Comparison of ENCODE assay signal across 13 mouse cellular contexts in genomic region chr10:38078521-38078920, GRCm38 (mm10).
"Had no signal": no experiment of that assay in that cellular context is flagged by ENCODE, and none has a peak within 500 bp of the region (broad histone marks: within the 10 kb centered on the region; RNA-seq: fewer than 3 reads in every experiment).

No protein-coding gene starts in this region.

- H3K4me1 ChIP-seq: kidney, embryonic 15.5 days; limb, embryonic 15.5 days; midbrain, embryonic 10.5 days; neural tube, embryonic 15.5 days had no signal

- H3K27ac ChIP-seq: kidney, embryonic 15.5 days; limb, embryonic 15.5 days; liver, embryonic 14.5 days; midbrain, embryonic 10.5 days; neural tube, embryonic 15.5 days had no signal

- H3K4me2 ChIP-seq: kidney, embryonic 15.5 days; limb, embryonic 15.5 days; neural tube, embryonic 15.5 days had no signal

- H3K27me3 ChIP-seq: kidney, embryonic 15.5 days; limb, embryonic 15.5 days; neural tube, embryonic 15.5 days had no signal

- H3K4me3 ChIP-seq: kidney, embryonic 15.5 days; limb, embryonic 15.5 days; midbrain, embryonic 10.5 days; myocyte; neural tube, embryonic 15.5 days had no signal

- H3K9ac ChIP-seq: kidney, embryonic 15.5 days; limb, embryonic 15.5 days; liver, embryonic 14.5 days; neural tube, embryonic 15.5 days had no signal

- H3K9me3 ChIP-seq: kidney, embryonic 15.5 days; limb, embryonic 15.5 days; neural tube, embryonic 15.5 days had no signal

- DNase-seq: kidney, postnatal 14 days; lung, adult 18-20 months; lung, postnatal 4 days; right cerebral cortex, postnatal 4 days; spleen, adult 18-20 months; thymus, adult 18-20 months; thymus, postnatal 14 days had no signal

- H3K36me3 ChIP-seq: kidney, embryonic 15.5 days; limb, embryonic 15.5 days; midbrain, embryonic 10.5 days; neural tube, embryonic 15.5 days had no signal
